Mouse (Mus musculus): ENCODE measurements around the gene Odr4. TPM values are rescaled to one million over a fixed set of nuclear protein-coding genes. Genes with fewer than 3 reads are reported as not detected.

Gene Odr4
- polyA plus RNA-seq, 1 experiment = 42.5 TPM

DNA sequence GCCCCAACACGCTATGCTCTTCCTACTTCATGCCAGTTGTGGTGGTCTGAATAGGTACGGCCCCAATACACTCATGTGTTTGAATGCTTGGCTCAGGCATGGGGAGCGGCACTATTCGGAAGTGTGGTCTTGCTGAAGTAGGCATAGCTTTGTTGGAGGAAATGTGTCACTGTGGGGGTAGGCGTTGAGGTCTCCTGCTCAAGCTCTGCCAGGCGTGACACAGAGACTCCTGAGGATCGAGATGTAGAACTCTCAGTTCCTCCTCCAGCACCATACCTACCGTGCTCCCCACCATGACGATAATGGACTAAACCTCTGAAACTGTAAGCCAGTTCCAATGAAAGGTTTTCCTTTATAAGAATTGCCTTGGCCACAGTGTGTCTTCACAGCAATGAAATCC, 5.3 kb downstream of the Odr4 start:
- no peak for DNase-seq
- 94% methylated on average over 9 of the region's 9 CpGs for WGBS
- no peak for TF ChIP-seq POLR2A (IDR thresholded peaks at IDR 0.05; ENCODE audit: borderline replicate concordance, insufficient read depth, low read length)
- TF ChIP-seq CTCF (IDR thresholded peaks at IDR 0.05; ENCODE audit: borderline replicate concordance, insufficient read depth, low read depth, low read length) = no peak
- Histone ChIP-seq H3K4me1 (ENCODE audit: control insufficient read depth, insufficient read depth, low read length) (no peaks in the 10 kb centered on the region; the same call in 1 of the 2 replicates), H3K27me3 (ENCODE audit: control insufficient read depth, insufficient read depth, low read length) (no peaks in the 10 kb centered on the region), H3K4me3 (replicated peaks; ENCODE audit: insufficient read depth, low read depth, low read length) (no peak overlapping the region), H3K27ac (ENCODE audit: insufficient read depth, low read length) (no peak overlapping the region)

DNA sequence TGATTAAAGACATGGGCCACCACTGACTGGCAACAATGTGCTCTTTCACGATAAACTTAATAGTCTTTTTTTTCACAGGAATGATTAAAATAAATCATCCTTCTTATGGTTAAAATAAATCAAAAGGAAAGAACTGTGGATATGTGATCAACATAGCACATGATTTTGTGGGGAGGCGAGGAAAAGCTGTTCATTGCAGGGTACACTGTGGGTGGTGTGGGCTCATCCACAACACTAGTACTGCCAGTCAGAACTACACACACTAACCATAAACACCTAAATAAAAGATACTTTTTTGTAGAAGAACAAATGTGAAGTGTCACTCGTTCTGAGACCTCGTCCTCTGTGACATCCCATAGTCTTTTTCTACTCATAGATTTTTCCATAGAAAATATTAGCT, 8.7 kb downstream of the Odr4 start:
- no peaks in the 10 kb centered on the region; the same call in 1 of the 2 replicates for H3K4me1 ChIP-seq (ENCODE audit: control insufficient read depth, insufficient read depth, low read length)
- no peak for TF ChIP-seq POLR2A (IDR thresholded peaks at IDR 0.05; ENCODE audit: borderline replicate concordance, insufficient read depth, low read length)
- TF ChIP-seq CTCF (IDR thresholded peaks at IDR 0.05; ENCODE audit: borderline replicate concordance, insufficient read depth, low read depth, low read length) = no peak
- 96% methylated on average over 4 of the region's 4 CpGs for WGBS
- H3K27me3 ChIP-seq (ENCODE audit: control insufficient read depth, insufficient read depth, low read length) = no peaks in the 10 kb centered on the region
- H3K27ac ChIP-seq (ENCODE audit: insufficient read depth, low read length) = no peak overlapping the region
- H3K4me3 ChIP-seq (replicated peaks; ENCODE audit: insufficient read depth, low read depth, low read length) = no peak overlapping the region
- DNase-seq = no peak

DNA sequence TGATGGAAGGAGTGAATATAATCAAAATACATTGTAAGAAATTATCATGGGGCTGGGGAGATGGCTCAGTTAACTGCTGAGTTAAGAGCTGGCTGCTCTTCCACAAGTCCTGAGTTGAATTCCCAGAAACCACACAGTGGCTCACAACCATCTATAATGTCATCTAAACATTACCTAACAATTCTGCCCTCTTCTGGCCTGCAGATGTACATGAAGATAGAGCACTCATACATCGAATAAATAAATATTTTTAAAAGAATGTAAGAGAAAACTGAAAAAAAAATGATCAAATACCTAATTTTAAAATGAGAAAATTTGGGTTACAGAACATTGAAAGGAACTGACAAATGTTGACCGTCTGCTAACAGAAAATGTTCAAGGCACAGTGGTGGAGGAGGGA, 18.6 kb downstream of the Odr4 start:
- no peak overlapping the region for H3K27ac ChIP-seq (ENCODE audit: insufficient read depth, low read length)
- TF ChIP-seq POLR2A (IDR thresholded peaks at IDR 0.05; ENCODE audit: borderline replicate concordance, insufficient read depth, low read length) (no peak), CTCF (IDR thresholded peaks at IDR 0.05; ENCODE audit: borderline replicate concordance, insufficient read depth, low read depth, low read length) (no peak)
- DNase-seq = no peak
- 91% methylated on average over 2 of the region's 2 CpGs for WGBS
- H3K4me1 ChIP-seq (ENCODE audit: control insufficient read depth, insufficient read depth, low read length) = no peaks in the 10 kb centered on the region
- H3K27me3 ChIP-seq (ENCODE audit: control insufficient read depth, insufficient read depth, low read length) = no peaks in the 10 kb centered on the region
- no peak overlapping the region for H3K4me3 ChIP-seq (replicated peaks; ENCODE audit: insufficient read depth, low read depth, low read length)

DNA sequence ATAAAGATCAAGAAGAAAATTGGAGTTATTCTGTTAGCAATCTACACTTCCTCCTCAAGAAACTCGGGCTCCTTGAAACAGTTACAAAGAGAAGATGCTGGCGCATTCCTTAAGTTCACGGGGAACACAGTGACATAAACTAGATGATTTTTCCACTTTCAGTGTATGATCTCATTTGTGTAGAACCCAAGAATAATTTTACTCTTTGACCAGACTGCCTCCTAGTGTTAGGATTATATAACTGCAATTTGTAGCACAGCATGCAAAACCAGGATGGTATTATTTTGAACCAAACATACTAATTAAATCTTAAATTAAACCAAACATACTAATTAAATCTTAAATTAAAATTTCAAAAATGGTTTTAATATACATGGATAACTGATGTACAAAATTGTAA, 20.0 kb downstream of the Odr4 start:
- no peak for TF ChIP-seq POLR2A (IDR thresholded peaks at IDR 0.05; ENCODE audit: borderline replicate concordance, insufficient read depth, low read length)
- peak; percentile 12; the same call in 1 of the 2 replicates for TF ChIP-seq CTCF (IDR thresholded peaks at IDR 0.05; ENCODE audit: borderline replicate concordance, insufficient read depth, low read depth, low read length)
- no peaks in the 10 kb centered on the region for H3K4me1 ChIP-seq (ENCODE audit: control insufficient read depth, insufficient read depth, low read length)
- no peak overlapping the region for H3K4me3 ChIP-seq (replicated peaks; ENCODE audit: insufficient read depth, low read depth, low read length)
- H3K27me3 ChIP-seq (ENCODE audit: control insufficient read depth, insufficient read depth, low read length) = no peaks in the 10 kb centered on the region
- DNase-seq = no peak
- H3K27ac ChIP-seq (ENCODE audit: insufficient read depth, low read length) = no peak overlapping the region
- 88% methylated on average over 3 of the region's 3 CpGs for WGBS

GRCm38 (mm10) chr1:150360864-150361263, 32.0 kb downstream of the Odr4 start:
- DNase-seq = no peak
- no peak overlapping the region for H3K27ac ChIP-seq (ENCODE audit: insufficient read depth, low read length)
- 93% methylated on average over 1 of the region's 1 CpGs for WGBS
- no peaks in the 10 kb centered on the region for H3K4me1 ChIP-seq (ENCODE audit: control insufficient read depth, insufficient read depth, low read length)
- no peak overlapping the region for H3K4me3 ChIP-seq (replicated peaks; ENCODE audit: insufficient read depth, low read depth, low read length)
- H3K27me3 ChIP-seq (ENCODE audit: control insufficient read depth, insufficient read depth, low read length) = no peaks in the 10 kb centered on the region
- TF ChIP-seq CTCF (IDR thresholded peaks at IDR 0.05; ENCODE audit: borderline replicate concordance, insufficient read depth, low read depth, low read length) (no peak), POLR2A (IDR thresholded peaks at IDR 0.05; ENCODE audit: borderline replicate concordance, insufficient read depth, low read length) (no peak)

DNA sequence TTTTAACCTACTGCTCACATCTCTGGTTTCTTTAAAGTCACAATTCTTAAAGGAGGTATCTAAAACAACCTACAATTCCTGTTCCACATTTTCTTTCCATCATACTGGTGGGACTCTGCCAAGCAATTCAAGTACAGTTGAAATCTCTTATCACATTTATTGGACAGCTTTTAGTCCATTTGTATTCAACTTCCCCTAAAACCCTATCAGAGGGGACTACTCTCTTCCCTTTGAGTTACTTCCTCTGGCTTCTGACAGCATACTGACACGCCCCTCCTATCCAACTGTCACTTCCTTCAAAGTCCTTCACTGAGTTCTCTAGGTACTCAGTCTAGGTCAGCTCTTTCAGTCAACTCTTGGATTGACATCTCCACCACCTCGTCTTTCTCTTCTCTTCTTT, 57.8 kb downstream of the Odr4 start:
- WGBS = 76% methylated on average over 2 of the region's 2 CpGs
- H3K4me1 ChIP-seq (ENCODE audit: control insufficient read depth, insufficient read depth, low read length) = no peaks in the 10 kb centered on the region
- TF ChIP-seq CTCF (IDR thresholded peaks at IDR 0.05; ENCODE audit: borderline replicate concordance, insufficient read depth, low read depth, low read length) (no peak), POLR2A (IDR thresholded peaks at IDR 0.05; ENCODE audit: borderline replicate concordance, insufficient read depth, low read length) (no peak)
- no peak overlapping the region for H3K27ac ChIP-seq (ENCODE audit: insufficient read depth, low read length)
- no peaks in the 10 kb centered on the region for H3K27me3 ChIP-seq (ENCODE audit: control insufficient read depth, insufficient read depth, low read length)
- H3K4me3 ChIP-seq (replicated peaks; ENCODE audit: insufficient read depth, low read depth, low read length) = no peak overlapping the region
- DNase-seq = no peak

- H3K27ac ChIP-seq (ENCODE audit: insufficient read depth, low read length) = no peak within 1 kb of the TSS
- no peaks in the 10 kb centered on the region for H3K4me1 ChIP-seq (ENCODE audit: control insufficient read depth, insufficient read depth, low read length)
- no peak within 1 kb of the TSS for H3K4me3 ChIP-seq (replicated peaks; ENCODE audit: insufficient read depth, low read depth, low read length)
- WGBS = 91% methylated on average over 1 of the region's 1 CpGs
- TF ChIP-seq CTCF (IDR thresholded peaks at IDR 0.05; ENCODE audit: borderline replicate concordance, insufficient read depth, low read depth, low read length) = no peak
- TF ChIP-seq POLR2A (IDR thresholded peaks at IDR 0.05; ENCODE audit: borderline replicate concordance, insufficient read depth, low read length) = no peak
- no peaks in the 10 kb centered on the region for H3K27me3 ChIP-seq (ENCODE audit: control insufficient read depth, insufficient read depth, low read length)
- DNase-seq = no peak
Observed at GRCm38 (mm10) chr1:150319205-150319604, 73.7 kb downstream of the Odr4 start, which contains the start of gene Pdc. Pdc (plus strand) TSS chr1:150319417.

Other genes starting within 250 kb of the Odr4 start
- gene Pdc, start 73.7 kb downstream of the Odr4 start, polyA plus RNA-seq (2012; rRNA removed) = not detected in 2 replicates
- 106 and 110 TPM in 2 replicates for gene Tpr, start 242 bp downstream of the Odr4 start, polyA plus RNA-seq (2012; rRNA removed)
- gene Prg4, start 73.1 kb upstream of the Odr4 start, polyA plus RNA-seq (2012; rRNA removed) = 0.67 and 2.7 TPM in 2 replicates